Mouse (Mus musculus): Measurements from ENCODE around the gene Fhit. TPM values are rescaled to one million over a fixed set of nuclear protein-coding genes. Genes with fewer than 3 reads are reported as not detected.

The Fhit gene
- total RNA-seq, 2 experiments from 2014 or later: 1.7 to 2.0 TPM

DNA sequence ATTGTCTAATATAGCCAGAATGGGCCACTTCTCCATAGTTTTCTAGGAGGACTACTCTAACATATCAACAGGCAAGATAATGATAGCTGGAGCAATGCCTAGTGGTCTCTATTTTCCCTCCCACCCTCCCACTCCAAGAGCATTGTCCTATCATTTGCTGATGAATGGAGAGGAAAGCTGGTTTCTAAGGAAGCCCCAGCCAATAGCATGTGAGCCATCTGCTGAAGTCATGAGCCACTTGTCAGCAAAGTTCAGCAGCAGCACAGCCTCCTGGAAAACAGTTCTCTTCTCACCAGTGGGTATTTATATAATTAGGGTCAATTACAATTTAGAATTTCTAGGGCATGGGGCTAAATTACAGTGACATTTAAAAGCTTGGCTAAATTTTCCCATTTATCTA is 1035.3 kb downstream of the Fhit start:
- no peak for DNase-seq

DNA sequence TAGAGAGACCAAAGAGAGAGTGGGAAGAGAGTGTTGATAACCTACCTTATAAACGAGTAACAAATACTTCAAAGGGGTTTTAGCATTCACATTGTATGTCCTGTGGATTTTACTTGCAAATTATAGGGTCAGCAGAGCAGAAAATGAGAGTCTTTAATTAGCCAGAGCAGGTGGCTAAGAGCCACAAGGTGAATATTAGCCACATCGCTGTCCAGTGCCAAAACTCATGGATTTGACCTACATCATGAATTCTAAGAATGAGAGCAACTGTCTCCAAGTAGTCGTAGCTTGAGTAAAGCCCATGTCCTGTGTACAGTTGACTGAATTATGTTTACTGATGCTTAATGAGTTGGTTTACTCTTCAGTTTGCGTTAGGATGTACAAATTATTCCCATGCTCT is 1039.7 kb downstream of the Fhit start:
- DNase-seq: no peak

DNA sequence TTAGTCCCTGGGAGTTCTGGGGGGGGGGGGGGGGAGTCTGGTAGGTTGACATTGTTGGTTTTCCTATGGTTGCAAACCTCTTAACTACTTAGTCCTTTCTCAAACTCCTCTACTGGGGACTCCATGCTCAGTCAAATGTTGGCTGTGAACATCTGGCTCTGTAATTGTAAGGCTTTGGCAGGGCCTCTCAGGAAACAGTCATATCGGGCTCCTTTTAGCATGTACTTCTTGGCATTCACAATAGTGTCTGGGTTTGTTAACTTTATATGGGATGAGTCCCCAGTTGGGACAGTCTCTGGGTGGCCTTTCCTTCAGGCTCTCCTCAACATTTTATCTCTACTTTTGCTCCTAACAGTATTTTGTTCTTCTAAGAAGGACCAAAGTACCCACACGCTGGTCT is 1065.6 kb downstream of the Fhit start:
- no peak for DNase-seq

DNA sequence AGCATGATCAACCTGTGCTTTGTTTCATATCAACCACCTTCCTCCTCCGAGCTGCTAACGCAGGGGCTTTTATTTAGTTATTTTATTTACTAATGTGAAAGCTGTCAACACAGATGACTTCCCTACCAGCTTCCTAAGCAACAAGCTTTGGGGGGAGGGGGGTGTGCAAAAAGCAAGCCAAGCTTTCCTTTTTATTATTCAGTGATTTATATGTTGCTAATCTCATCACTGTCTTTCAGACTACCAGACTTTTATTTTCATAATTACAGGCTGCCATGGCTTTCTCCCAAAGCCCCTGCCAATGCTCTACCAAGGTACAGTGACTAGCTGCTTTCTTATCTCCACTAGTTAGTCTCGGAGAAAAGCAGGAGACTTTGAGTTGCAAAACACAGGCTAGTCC is 1082.8 kb downstream of the Fhit start:
- DNase-seq: no peak

GRCm38 (mm10) chr14:10049947-10050346 is 1111.9 kb downstream of the Fhit start:
- no peak for DNase-seq

- no peak for DNase-seq
Measured at GRCm38 (mm10) chr14:10047123-10047783, 1114.6 kb downstream of the Fhit start.

GRCm38 (mm10) chr14:10046336-10047122 is 1115.3 kb downstream of the Fhit start:
- DNase-seq: no peak

DNA sequence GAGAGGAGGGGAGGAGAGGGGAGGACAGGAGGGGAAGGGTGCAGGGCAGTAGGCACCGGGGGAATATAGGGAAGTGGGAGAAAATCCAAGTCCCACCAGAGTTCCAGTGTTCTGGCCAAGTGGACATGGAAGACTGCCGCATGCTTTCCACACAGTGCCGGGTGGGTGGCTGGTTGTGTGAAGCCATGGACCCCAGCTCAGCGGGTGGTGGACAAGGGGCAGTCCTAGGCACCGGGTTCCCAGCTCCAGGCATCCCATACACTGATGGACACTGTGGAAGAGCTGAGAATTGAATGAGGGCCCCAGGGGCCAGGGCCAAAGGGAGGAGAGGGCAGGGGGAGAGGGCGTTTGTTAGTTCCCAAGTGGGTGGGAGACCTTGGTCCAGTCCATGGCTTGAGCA is 1123.8 kb downstream of the Fhit start:
- no peak for DNase-seq

- no peak for DNase-seq
Measured at GRCm38 (mm10) chr14:10036685-10037215, 1125.1 kb downstream of the Fhit start.

DNA sequence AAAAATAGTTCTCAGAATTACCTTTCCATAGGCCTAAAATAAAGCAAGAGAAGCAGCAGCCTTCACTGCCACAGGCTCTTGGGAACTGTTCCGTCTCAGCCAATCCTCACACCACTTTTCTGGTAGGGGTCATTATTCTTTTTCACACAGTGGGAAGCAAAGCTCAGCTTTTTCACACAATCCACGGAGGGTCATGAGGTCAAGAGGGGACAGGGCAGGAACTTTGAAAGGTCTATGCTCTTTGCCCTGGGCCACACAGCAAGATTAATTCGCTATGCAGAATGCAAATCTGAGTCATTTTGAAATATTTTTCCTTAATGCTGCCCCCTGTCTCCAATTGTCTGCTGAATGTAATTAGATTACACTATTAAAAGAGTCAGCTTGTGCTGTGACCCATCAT is 1126.2 kb downstream of the Fhit start:
- DNase-seq: no peak

- DNase-seq: no peak
Measured at GRCm38 (mm10) chr14:10035270-10035669, 1126.6 kb downstream of the Fhit start.

- no peak for DNase-seq
Measured at GRCm38 (mm10) chr14:10023382-10023781, 1138.5 kb downstream of the Fhit start.

GRCm38 (mm10) chr14:10022304-10022703 is 1139.5 kb downstream of the Fhit start:
- no peak for DNase-seq

DNA sequence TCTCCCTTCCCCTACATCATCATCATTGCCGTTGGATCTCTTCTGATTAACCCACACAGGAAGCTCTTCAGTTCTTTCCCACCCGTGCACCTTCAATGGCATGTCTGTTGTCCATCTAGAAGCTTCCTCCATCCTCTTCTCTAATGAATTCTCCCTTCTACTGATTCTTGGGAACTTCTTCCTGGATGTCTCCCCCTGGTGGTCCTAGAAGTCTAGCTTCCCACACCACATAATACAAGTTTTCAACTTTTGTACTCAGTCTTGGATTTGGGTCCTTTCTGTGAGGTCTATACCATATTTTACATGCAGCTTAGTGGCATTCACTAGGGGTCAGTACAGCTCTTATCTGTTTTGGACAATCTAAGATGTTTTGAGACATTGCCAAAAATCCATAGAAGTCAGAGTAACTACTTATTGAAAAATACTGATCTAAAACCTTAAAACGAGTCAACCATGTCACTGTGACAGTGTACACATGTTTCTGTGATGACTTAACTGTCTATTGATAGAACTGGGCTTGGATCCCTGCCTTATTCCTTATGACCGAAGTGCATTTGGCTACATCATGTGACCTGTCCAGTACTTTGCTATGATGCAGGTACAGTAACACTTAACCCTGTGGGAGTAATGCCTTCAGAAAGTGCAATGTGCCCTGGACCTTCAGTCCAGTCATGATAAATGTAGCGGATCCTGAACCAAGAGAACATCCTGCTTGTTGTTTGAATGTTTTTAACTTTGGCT is 1141.3 kb downstream of the Fhit start:
- DNase-seq: no peak

DNA sequence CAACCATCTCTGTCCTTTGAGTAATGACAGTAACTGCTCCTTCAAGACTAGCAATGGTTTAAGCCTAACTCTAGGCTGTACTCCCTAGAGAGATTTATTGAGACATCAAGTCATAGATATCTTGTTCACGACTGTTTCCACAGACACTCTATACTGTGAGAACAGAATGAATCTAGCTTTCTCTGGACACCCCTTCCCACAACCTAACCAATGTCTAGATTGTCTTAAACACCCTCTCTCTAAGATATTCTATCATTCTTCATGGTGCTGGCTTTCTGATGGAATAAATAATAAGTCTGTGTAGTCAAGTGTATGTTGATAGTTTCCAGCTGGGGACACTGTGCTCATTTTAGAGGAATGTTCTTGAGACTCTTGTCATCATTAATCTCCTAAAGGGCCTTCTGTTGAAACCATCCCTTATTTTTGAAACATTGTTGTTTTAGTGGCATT is 1148.0 kb downstream of the Fhit start:
- DNase-seq: no peak

DNA sequence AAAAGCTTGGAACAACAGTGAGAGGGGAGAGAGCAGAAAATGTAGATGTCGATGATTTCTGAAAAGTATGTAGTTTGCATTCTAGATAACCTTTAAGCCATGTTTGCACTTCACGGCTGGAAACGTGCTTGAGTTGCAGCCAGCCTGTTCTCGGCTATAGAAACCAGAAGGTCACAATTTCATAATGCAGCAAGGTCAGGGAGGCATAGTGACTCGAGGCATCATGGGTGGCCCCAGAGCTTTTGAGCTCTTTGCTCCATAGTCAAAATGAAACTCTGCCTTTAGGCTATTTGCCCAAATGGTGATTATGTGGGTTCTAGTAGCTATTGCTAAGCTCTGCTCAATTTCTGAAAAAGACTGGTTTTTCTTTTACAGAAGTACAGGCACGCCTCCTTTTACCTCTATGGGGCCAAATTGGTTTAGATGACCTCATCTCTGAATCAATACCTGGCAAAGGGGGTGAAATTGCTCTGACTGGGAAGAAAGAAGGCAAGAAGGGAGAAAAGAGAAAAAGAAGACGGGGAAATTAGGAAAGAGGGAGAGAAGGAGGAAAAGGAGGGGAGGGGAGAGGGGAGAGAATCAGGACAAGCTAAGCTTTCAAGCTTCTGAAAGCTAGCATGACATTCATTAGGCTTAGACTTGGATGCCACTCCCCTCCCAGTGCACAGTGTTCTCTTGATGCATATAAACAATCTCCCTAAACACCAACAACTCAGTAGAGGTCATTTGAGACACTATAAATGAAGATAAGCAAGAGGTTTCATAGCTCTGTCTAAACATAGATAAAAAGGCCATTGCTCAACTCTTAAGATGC is 1148.6 kb downstream of the Fhit start:
- no peak for DNase-seq

DNA sequence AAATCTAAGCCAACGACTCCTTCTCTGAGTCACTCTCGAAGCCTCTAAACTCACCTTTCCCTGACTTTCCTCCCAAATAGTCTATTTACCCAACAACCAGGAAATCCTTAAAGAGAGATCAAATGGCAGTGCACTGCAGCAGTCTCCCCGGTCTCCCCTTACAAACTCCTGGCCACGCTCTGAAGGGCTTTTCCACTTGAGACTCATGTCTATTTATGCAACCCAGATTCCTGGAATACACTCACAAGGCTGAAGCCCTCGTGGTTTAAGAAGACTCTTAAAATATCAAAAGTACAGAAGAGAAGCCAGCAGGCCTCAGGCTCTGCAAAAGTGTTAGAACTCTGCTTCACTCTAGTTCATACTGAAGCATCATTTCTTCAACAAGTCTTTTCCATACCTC is 1155.6 kb downstream of the Fhit start:
- no peak for DNase-seq

DNA sequence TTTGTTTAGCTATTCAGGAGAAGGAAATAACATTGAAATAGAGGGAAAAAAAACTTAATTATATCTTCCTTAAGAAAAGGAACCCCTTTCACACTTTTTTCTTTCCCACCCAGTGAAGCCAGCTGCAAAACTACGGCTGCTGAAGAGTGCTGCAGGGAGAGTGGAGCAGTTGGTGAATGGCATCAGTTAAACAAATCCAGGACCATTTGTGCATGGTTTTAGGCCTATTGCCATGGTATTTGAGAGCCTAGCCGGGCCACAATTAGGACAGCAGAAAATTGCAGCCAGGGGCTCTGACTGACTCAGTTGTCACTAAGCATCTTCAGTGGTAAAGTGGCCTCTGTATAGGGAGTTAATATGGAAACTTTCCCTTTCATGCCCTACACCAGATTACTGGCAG is 1158.0 kb downstream of the Fhit start:
- no peak for DNase-seq

GRCm38 (mm10) chr14:9990677-9991076 is 1171.2 kb downstream of the Fhit start:
- no peak for DNase-seq

DNA sequence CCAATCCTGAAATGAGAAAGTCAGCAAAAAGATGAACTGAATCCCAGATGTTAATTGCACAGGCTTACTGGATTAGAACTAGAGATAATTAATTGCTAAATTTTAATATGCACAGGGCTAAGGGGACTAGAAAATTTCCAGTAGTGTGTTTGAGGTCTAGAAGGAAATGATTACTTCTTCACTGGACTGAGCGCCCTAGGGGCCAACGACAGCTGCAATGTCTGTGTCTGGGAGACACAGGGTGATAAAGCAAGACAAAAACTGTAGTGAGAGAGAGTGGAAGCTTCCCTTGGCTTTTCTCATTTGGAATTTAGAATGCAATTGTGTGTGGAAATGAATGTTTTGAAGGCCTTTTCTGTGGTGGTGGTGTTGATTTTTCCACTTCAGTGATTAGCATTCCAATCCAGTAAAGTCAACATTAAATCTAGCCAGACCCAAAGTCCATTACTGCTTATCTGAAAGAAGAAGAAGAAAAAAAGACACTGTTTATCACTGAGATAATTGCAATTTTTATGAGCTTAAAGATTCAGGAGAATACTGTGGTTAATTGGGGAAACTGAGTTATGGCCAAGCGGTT is 1184.8 kb downstream of the Fhit start:
- DNase-seq: no peak

- no peak for DNase-seq
Measured at GRCm38 (mm10) chr14:9974402-9974801, 1187.4 kb downstream of the Fhit start.

DNA sequence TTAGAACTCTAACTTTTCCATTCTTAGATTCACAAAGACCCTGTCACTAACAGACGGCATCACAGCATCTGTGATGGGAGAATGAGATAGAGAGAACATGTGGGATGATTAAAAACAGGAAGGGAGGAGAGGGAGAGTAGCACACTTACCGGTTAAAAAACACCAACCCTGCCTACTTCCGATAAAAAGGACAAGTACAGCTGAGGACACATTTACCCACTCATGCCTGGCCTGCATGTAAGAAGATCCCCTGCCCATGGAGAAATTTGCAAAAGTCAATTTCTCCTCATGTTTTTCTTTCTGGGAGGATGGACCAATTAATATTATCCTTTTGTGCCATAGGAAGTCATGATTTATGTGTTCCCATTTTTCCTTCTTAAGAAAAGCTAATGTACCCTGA is 1198.0 kb downstream of the Fhit start:
- no peak for DNase-seq

Data from gastrocnemius, postnatal 25 days (tissue).